28 mouse cellular contexts compared by ENCODE assay signal in the genomic region with DNA sequence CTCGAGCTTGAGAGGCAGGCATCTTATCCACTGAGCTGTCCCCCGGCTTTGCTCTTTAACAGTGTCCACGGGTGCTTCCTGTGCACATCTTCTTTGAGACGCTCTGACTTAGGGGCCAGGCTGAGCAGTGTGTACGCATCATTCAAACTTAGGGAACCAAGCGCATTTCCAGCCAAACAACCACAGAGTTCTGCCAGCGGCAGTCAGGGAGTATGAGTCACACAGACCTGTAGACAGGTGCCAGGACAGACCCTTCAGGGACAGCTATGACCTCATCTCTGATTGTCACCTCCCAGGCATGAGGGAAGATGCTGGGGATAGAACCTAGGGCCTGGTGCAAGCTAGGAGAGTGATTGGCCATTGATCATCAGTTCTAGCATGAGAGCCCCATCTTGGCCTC. TPM values are rescaled to one million over a fixed set of nuclear protein-coding genes. Genes with fewer than 3 reads are reported as not detected.
DNase-seq lines count a peak whose midpoint lies in the region; ATAC-seq lines count a peak whose summit lies in the region.
"Had no signal": no experiment of that assay in that cellular context is flagged by ENCODE, and none has a peak within 500 bp of the region (broad histone marks: within the 10 kb centered on the region; RNA-seq: fewer than 3 reads in every experiment).

No protein-coding gene starts in this region.

- no peak overlapping the region for H3K4me2 ChIP-seq in kidney, embryonic 15.5 days
- H3K4me2 ChIP-seq in forebrain, embryonic 12.5 days: no peak overlapping the region
- H3K4me2 ChIP-seq: heart, embryonic 11.5 days; hindbrain, embryonic 13.5 days; limb, embryonic 12.5 days; liver, embryonic 15.5 days; lung, embryonic 14.5 days; midbrain, embryonic 15.5 days; neural tube, embryonic 12.5 days had no signal

- peaks cover 13% of the 10 kb centered on the region for H3K4me1 ChIP-seq in kidney, embryonic 15.5 days
- H3K4me1 ChIP-seq in forebrain, embryonic 12.5 days: peaks cover 15% of the 10 kb centered on the region

- DNase-seq in thymus, postnatal 0 days (ENCODE audit: low spot score): peak; percentile 24
- DNase-seq in thymus, postnatal 14 days: no peak
- DNase-seq in MN1 (ENCODE audit: low spot score): peak; percentile 52
- no peak for DNase-seq in layer of hippocampus, postnatal 36 days
- DNase-seq: adrenal gland, postnatal 25 days; cerebellum, adult 2 months; cerebellum, postnatal 25 days; heart, postnatal 4 days; kidney, adult 8-10 months; kidney, postnatal 10 days; lung, embryonic 14.5 days; lung, postnatal 14 days; right cerebral cortex, postnatal 4 days had no signal

- no peaks in the 10 kb centered on the region for H3K9me3 ChIP-seq in kidney, embryonic 15.5 days (replicated peaks)
- no peaks in the 10 kb centered on the region for H3K9me3 ChIP-seq in forebrain, embryonic 12.5 days
- H3K9me3 ChIP-seq: hindbrain, embryonic 13.5 days; limb, embryonic 12.5 days; liver, embryonic 15.5 days; midbrain, embryonic 10.5 days; midbrain, embryonic 15.5 days; neural tube, embryonic 12.5 days had no signal

- H3K27ac ChIP-seq in kidney, embryonic 15.5 days: no peak overlapping the region
- no peak overlapping the region for H3K27ac ChIP-seq in forebrain, embryonic 12.5 days
- H3K27ac ChIP-seq: hindbrain, embryonic 13.5 days; liver, embryonic 15.5 days; midbrain, embryonic 15.5 days; neural tube, embryonic 12.5 days; stomach, postnatal 0 days had no signal

- H3K9ac ChIP-seq in kidney, embryonic 15.5 days: no peak overlapping the region
- no peak overlapping the region for H3K9ac ChIP-seq in forebrain, embryonic 12.5 days
- H3K9ac ChIP-seq: hindbrain, embryonic 13.5 days; limb, embryonic 12.5 days; liver, embryonic 15.5 days; lung, embryonic 14.5 days; midbrain, embryonic 15.5 days; neural tube, embryonic 12.5 days had no signal

- WGBS in kidney, embryonic 15.5 days: 79% methylated on average over 7 of the region's 7 CpGs
- WGBS in forebrain, embryonic 12.5 days: 83% methylated on average over 7 of the region's 7 CpGs

- peak; percentile 12 for ATAC-seq in granulocyte monocyte progenitor cell, adult 5-6 weeks (replicated peaks; ENCODE audit: poor library complexity, severe bottlenecking)
- no peak for ATAC-seq in kidney, embryonic 15.5 days (replicated peaks; ENCODE audit: low FRiP score)
- ATAC-seq in forebrain, embryonic 12.5 days (ENCODE audit: low FRiP score): no peak
- ATAC-seq: forebrain, embryonic 14.5 days; intestine, embryonic 16.5 days; midbrain, embryonic 15.5 days had no signal

- no peaks in the 10 kb centered on the region for H3K36me3 ChIP-seq in kidney, embryonic 15.5 days
- H3K36me3 ChIP-seq in forebrain, embryonic 12.5 days (replicated peaks): no peaks in the 10 kb centered on the region
- H3K36me3 ChIP-seq: limb, embryonic 12.5 days; liver, embryonic 15.5 days; midbrain, embryonic 15.5 days; neural tube, embryonic 12.5 days had no signal

- H3K4me3 ChIP-seq in kidney, embryonic 15.5 days (replicated peaks): no peak overlapping the region
- no peak overlapping the region for H3K4me3 ChIP-seq in forebrain, embryonic 12.5 days (replicated peaks)
- H3K4me3 ChIP-seq: gastrocnemius, adult 2 months; hindbrain, embryonic 13.5 days; limb, embryonic 12.5 days; liver, embryonic 15.5 days; midbrain, embryonic 10.5 days; midbrain, embryonic 15.5 days; neural tube, embryonic 12.5 days had no signal

- no peaks in the 10 kb centered on the region for H3K27me3 ChIP-seq in kidney, embryonic 15.5 days
- no peaks in the 10 kb centered on the region for H3K27me3 ChIP-seq in forebrain, embryonic 12.5 days
- H3K27me3 ChIP-seq: hindbrain, embryonic 13.5 days; limb, embryonic 12.5 days; liver, embryonic 15.5 days; midbrain, embryonic 15.5 days; neural tube, embryonic 12.5 days had no signal

RNA-seq across cellular contexts. Expression of a gene that starts 7.2 kb away (rescaled TPM):
- 4.8 and 6.8 TPM in 2 replicates for polyA plus RNA-seq in thymus, postnatal 0 days (2015; fragmentation: Nextera tagmentation; extraction: Ambion mirVana)
- 32.4 and 32.8 TPM in 2 replicates for total RNA-seq in granulocyte monocyte progenitor cell, adult 5-6 weeks (2014; fragmentation: Nextera tagmentation)
- total RNA-seq in granulocyte monocyte progenitor cell, adult 5-6 weeks (2017): 3.2 and 6.9 TPM in 2 replicates
- 10 to 100 TPM; 16.0 to 18.0 TPM for total RNA-seq in layer of hippocampus, postnatal 36 days (2021)
- 10.2 and 11.6 TPM in 2 replicates for polyA plus RNA-seq in kidney, embryonic 15.5 days (2015; fragmentation: Nextera tagmentation; extraction: Ambion mirVana)
- polyA plus RNA-seq in forebrain, embryonic 12.5 days (2016; fragmentation: Nextera tagmentation; extraction: Ambion mirVana): 9.3 and 14.8 TPM in 2 replicates

RNA-seq across cellular contexts. Expression of a gene that starts 24.0 kb away (rescaled TPM):
- polyA plus RNA-seq in thymus, postnatal 0 days (2015; fragmentation: Nextera tagmentation; extraction: Ambion mirVana): 98.6 and 104 TPM in 2 replicates
- total RNA-seq in granulocyte monocyte progenitor cell, adult 5-6 weeks (2014; fragmentation: Nextera tagmentation): 64.6 and 67.4 TPM in 2 replicates
- 52.0 and 54.8 TPM in 2 replicates for total RNA-seq in granulocyte monocyte progenitor cell, adult 5-6 weeks (2017)
- 10 to 100 TPM; 63.2 to 64.7 TPM for total RNA-seq in layer of hippocampus, postnatal 36 days (2021)
- polyA plus RNA-seq in kidney, embryonic 15.5 days (2015; fragmentation: Nextera tagmentation; extraction: Ambion mirVana): 112 and 115 TPM in 2 replicates
- 125 and 129 TPM in 2 replicates for polyA plus RNA-seq in forebrain, embryonic 12.5 days (2016; fragmentation: Nextera tagmentation; extraction: Ambion mirVana)

RNA-seq across cellular contexts. Expression of a gene that starts 48.4 kb away (rescaled TPM):
- 14.3 and 16.7 TPM in 2 replicates for polyA plus RNA-seq in thymus, postnatal 0 days (2015; fragmentation: Nextera tagmentation; extraction: Ambion mirVana)
- 15.0 and 25.6 TPM in 2 replicates for total RNA-seq in granulocyte monocyte progenitor cell, adult 5-6 weeks (2014; fragmentation: Nextera tagmentation)
- total RNA-seq in granulocyte monocyte progenitor cell, adult 5-6 weeks (2017): 24.2 and 26.4 TPM in 2 replicates
- 1 to 10 TPM in 1 of 2 experiments, not detected in 1; 1.3 TPM for total RNA-seq in layer of hippocampus, postnatal 36 days (2021)
- 16.7 and 17.8 TPM in 2 replicates for polyA plus RNA-seq in kidney, embryonic 15.5 days (2015; fragmentation: Nextera tagmentation; extraction: Ambion mirVana)
- polyA plus RNA-seq in forebrain, embryonic 12.5 days (2016; fragmentation: Nextera tagmentation; extraction: Ambion mirVana): 14.1 and 15.4 TPM in 2 replicates
- total RNA-seq: gastrocnemius, adult 2 months had no signal
- polyA plus RNA-seq: liver, adult 2 months had no signal

Comparison
In these comparisons a context has a peak if more than half of its experiments do, and no peak if none do; other contexts are left out.
1. DNase-seq: peak in thymus, postnatal 0 days (single experiment) and MN1 (single experiment); none in thymus, postnatal 14 days (single experiment) and layer of hippocampus, postnatal 36 days (0 of 2).